Comparison of ENCODE assay signal across 25 mouse cellular contexts in the genomic region with DNA sequence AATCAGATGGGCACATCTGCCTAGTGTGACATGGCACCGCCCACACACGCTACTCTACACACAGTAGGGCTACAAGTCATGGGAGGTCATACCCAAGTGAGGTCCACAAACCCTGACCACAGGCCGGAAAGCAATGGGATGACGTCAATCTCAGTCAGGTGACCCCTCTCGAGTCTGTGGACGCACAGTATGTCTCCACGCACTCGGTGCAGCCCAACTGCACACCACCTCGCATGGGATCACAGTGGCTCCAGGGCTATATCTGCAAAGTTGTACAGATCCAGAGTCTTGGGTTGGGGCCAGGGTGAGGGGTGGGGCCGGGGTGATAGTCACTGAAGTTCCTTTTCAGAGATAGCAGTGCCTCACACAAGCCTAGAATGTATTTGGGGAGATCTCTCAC.
"Had no signal": no experiment of that assay in that cellular context is flagged by ENCODE, and none has a peak within 500 bp of the region (broad histone marks: within the 10 kb centered on the region; RNA-seq: fewer than 3 reads in every experiment).

No protein-coding gene starts in this region.

- H3K9ac ChIP-seq: heart, embryonic 13.5 days; heart, embryonic 15.5 days; hindbrain, embryonic 12.5 days; hindbrain, embryonic 14.5 days; limb, embryonic 13.5 days; limb, embryonic 15.5 days; liver, embryonic 12.5 days had no signal

- H3K9me3 ChIP-seq: heart, embryonic 13.5 days; heart, embryonic 15.5 days; hindbrain, embryonic 12.5 days; limb, embryonic 13.5 days; limb, embryonic 15.5 days; liver, embryonic 12.5 days had no signal

- H3K27me3 ChIP-seq: heart, embryonic 13.5 days; heart, embryonic 15.5 days; hindbrain, embryonic 12.5 days; limb, embryonic 13.5 days; limb, embryonic 15.5 days; liver, embryonic 12.5 days had no signal

- H3K4me3 ChIP-seq: gastrocnemius, adult 2 months; heart, adult 2 months; heart, embryonic 13.5 days; heart, embryonic 15.5 days; hindbrain, embryonic 10.5 days; hindbrain, embryonic 12.5 days; layer of hippocampus, adult 2 months; limb, embryonic 13.5 days; limb, embryonic 15.5 days; liver, embryonic 12.5 days had no signal

- H3K27ac ChIP-seq: gastrocnemius, adult 2 months; heart, adult 2 months; heart, embryonic 13.5 days; heart, embryonic 15.5 days; hindbrain, embryonic 10.5 days; hindbrain, embryonic 12.5 days; hindbrain, embryonic 14.5 days; layer of hippocampus, adult 2 months; limb, embryonic 13.5 days; limb, embryonic 15.5 days; liver, embryonic 12.5 days had no signal

- ATAC-seq: hindbrain, embryonic 16.5 days; inflammation-experienced regulatory T-cells, adult 6 months; intestine, embryonic 16.5 days; liver, embryonic 12.5 days had no signal

- DNase-seq: gastrocnemius, adult 2 months; gastrocnemius, postnatal 10 days; gastrocnemius, postnatal 25 days; heart, adult 2 months; heart, postnatal 4 days; kidney, adult 18-20 months; kidney, adult 8-10 months; kidney, postnatal 10 days; kidney, postnatal 25 days; kidney, postnatal 4 days; layer of hippocampus, postnatal 36 days; left cerebral cortex, postnatal 4 days had no signal

- H3K4me2 ChIP-seq: heart, embryonic 11.5 days; heart, embryonic 13.5 days; heart, embryonic 15.5 days; hindbrain, embryonic 12.5 days; hindbrain, embryonic 14.5 days; limb, embryonic 13.5 days; limb, embryonic 15.5 days; liver, embryonic 12.5 days had no signal

- H3K4me1 ChIP-seq: heart, embryonic 13.5 days; heart, embryonic 15.5 days; hindbrain, embryonic 10.5 days; hindbrain, embryonic 12.5 days; limb, embryonic 13.5 days; limb, embryonic 15.5 days; liver, embryonic 12.5 days had no signal

- H3K36me3 ChIP-seq: heart, embryonic 13.5 days; heart, embryonic 15.5 days; hindbrain, embryonic 10.5 days; hindbrain, embryonic 12.5 days; limb, embryonic 13.5 days; limb, embryonic 15.5 days; liver, embryonic 12.5 days had no signal
